Mouse (Mus musculus): Measurements from ENCODE around the gene Slc4a8.

GRCm38 (mm10) chr15:100728586-100728985 lies 33.0 kb upstream of the Slc4a8 start:
- no peak for TF ChIP-seq CTCF (IDR thresholded peaks at IDR 0.05; ENCODE audit: control insufficient read depth, insufficient read depth, insufficient replicate concordance, low read depth, low read length)
- no peak for TF ChIP-seq POLR2A (IDR thresholded peaks at IDR 0.05; ENCODE audit: control insufficient read depth, low read depth, low read length)
